Mouse (Mus musculus): ENCODE measurements at regions not wholly inside any gene's neighbourhood (a gene's known extent, or its start where the extent isn't known, plus 50 kb on each side); places are given as distances from the start of the nearest gene placed in this dataset.

DNA sequence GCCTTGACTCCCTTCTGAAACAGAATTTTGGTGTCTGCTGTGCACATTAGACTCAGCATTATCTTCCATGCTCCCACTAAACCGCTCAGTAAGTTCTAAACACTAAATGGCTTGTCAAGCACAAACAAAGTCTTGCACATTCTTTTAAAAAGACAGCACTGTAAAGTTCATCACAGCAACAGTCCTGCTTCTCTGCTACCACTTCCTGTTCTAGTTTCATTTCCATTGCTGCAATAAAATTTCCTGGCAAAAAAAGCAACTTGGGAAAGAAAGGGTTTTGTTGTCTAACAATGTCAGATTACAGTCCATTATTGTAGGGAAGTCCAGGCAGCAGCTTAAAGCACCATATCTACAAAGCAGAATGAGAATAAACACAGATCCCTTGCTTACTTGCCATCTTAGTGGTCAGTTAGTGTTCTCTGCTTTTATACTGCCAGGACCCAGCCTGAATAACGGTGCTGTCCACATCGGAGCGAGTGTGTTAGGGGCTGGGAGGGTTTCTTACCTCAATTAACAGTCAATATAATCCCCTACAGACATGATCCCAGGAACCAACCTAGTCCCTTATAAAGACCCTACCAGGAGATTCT is 276.0 kb downstream of the Insc start:
- Histone ChIP-seq H3K4me1 (no peaks in the 10 kb centered on the region), H3K27me3 (no peaks in the 10 kb centered on the region), H3K36me3 (no peaks in the 10 kb centered on the region), H3K27ac (no peak overlapping the region), H3K9ac (no peak overlapping the region), H3K4me2 (no peak overlapping the region), H3K4me3 (no peak overlapping the region), H3K9me3 (no peaks in the 10 kb centered on the region)
- ATAC-seq (ENCODE audit: insufficient number of reproducible peaks, insufficient read depth, low FRiP score, low TSS enrichment, low read depth) = no peak
- 81% methylated on average over 4 of the region's 4 CpGs for WGBS

DNA sequence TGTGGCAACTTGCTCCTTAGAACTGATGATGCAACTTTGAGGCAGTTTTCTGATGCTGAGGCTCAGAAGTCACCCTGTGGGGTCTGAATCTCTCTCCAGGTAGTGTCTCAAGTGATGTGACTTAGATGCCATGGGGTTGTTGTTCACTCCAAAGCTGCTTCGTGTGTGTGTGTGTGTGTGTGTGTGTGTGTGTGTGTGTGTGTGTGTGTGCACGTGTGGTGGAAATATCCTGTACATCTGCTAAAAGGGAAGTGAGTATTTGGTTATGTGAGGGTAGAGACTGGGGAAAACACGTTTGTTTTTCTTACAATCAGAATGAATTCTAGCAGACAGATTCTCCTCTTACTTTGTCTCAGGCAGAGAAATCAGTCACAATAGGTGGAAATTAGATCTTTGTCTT is 276.5 kb downstream of the Insc start:
- H3K9me3 ChIP-seq = no peaks in the 10 kb centered on the region
- no peaks in the 10 kb centered on the region for H3K27me3 ChIP-seq
- H3K9ac ChIP-seq = no peak overlapping the region
- H3K4me2 ChIP-seq = no peak overlapping the region
- no peaks in the 10 kb centered on the region for H3K36me3 ChIP-seq
- no peak for ATAC-seq (ENCODE audit: insufficient number of reproducible peaks, insufficient read depth, low FRiP score, low TSS enrichment, low read depth)
- no peak overlapping the region for H3K4me3 ChIP-seq
- H3K4me1 ChIP-seq = no peaks in the 10 kb centered on the region
- 65% methylated on average over 3 of the region's 3 CpGs for WGBS
- no peak overlapping the region for H3K27ac ChIP-seq

DNA sequence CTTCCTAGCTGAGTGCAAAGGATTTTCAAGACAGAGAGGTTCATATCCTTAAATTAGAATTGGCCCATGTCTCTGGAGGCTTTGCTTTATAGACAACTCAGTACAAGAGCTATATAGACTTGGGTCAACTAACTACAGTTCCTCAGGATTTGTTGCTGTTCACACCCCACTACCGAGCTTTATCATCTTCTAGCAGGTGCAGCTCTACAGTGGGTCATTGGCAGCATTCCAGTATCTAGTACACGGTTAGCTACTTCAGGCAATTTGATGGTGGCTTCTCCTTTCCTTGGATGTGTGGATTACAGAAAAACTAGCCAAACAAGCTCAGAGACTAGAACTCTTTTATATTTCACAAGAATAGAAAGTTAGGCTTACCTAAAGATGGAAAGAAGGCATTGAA is 282.3 kb downstream of the Insc start:
- Histone ChIP-seq H3K4me2 (no peak overlapping the region), H3K36me3 (no peaks in the 10 kb centered on the region), H3K4me3 (no peak overlapping the region), H3K4me1 (no peaks in the 10 kb centered on the region), H3K27me3 (no peaks in the 10 kb centered on the region), H3K9ac (no peak overlapping the region), H3K9me3 (no peaks in the 10 kb centered on the region), H3K27ac (no peak overlapping the region)
- no peak for ATAC-seq (ENCODE audit: insufficient number of reproducible peaks, insufficient read depth, low FRiP score, low TSS enrichment, low read depth)
- WGBS = 70% methylated on average over 2 of the region's 2 CpGs

DNA sequence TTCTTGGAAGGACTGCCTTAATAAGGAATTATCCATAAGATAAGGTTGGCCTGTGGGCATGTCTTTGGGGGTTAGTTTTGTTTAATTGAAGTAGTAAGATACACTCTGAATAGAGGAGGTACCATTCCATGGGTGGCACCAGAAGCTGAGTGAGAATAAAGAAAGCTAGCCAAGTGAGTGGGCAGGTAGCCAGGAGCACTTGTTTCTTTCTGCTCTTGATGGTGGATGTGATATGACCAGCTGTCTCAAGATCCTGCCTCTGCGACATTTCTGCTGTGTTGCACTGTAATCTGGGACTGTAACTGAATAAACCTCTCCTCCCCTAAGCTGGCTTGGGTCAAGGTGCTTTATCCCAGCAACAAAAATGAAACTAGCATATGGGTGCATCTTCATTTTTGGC is 284.2 kb downstream of the Insc start:
- Histone ChIP-seq H3K9ac (no peak overlapping the region), H3K4me3 (no peak overlapping the region), H3K4me2 (no peak overlapping the region), H3K4me1 (no peaks in the 10 kb centered on the region), H3K27ac (no peak overlapping the region), H3K27me3 (no peaks in the 10 kb centered on the region), H3K36me3 (no peaks in the 10 kb centered on the region), H3K9me3 (no peaks in the 10 kb centered on the region)
- WGBS = 69% methylated on average over 1 of the region's 1 CpGs
- no peak for ATAC-seq (ENCODE audit: insufficient number of reproducible peaks, insufficient read depth, low FRiP score, low TSS enrichment, low read depth)

DNA sequence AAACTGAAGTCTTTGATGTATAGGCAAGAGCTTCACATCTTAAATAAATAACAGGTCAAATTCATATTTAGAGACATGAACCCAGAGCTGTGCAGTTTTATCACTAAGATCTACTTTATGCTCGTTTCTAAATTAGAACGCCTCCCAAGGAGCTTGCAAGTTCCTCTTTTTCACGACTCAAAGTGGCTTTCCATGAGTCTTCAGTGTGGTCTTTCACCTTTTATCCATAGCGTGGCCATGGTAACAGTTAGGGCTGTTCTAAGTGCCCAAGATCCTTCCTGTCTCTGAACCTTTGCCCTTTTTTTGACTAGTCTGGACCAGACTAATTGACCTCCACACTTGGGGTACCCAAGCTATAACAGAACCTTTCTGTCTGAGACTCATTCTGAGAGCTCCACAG is 290.5 kb downstream of the Insc start:
- H3K4me1 ChIP-seq = no peaks in the 10 kb centered on the region
- H3K9ac ChIP-seq = no peak overlapping the region
- no peak overlapping the region for H3K4me3 ChIP-seq
- no peak overlapping the region for H3K4me2 ChIP-seq
- H3K27me3 ChIP-seq = no peaks in the 10 kb centered on the region
- H3K9me3 ChIP-seq = no peaks in the 10 kb centered on the region
- no peak for ATAC-seq (ENCODE audit: insufficient number of reproducible peaks, insufficient read depth, low FRiP score, low TSS enrichment, low read depth)
- WGBS = 50% methylated on average over 4 of the region's 4 CpGs
- no peaks in the 10 kb centered on the region for H3K36me3 ChIP-seq
- H3K27ac ChIP-seq = no peak overlapping the region

DNA sequence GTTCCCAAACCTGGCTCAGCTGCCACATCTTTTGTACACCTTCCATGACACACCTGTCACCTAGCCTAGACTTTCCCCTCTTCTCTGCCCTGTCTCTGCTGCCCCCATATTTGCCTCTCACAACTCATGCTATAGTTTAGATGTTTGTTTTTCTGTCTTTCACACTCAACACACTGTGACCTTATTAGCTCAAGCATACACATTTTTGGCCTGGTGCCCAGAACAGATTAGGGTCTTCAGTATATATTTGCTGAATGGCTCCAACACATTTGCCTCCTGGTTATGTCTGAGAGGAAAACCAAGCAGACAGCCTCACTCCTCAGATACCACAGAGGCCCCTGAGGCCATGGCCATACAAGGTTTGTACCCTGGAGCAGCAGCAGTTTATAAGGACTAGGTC is 312.0 kb downstream of the Insc start:
- Histone ChIP-seq H3K4me2 (no peak overlapping the region), H3K36me3 (no peaks in the 10 kb centered on the region), H3K9ac (no peak overlapping the region), H3K4me1 (0 out of 2 replicates have a peak, but pooled peaks cover 4% of the 10 kb centered on the region), H3K4me3 (no peak overlapping the region), H3K9me3 (no peaks in the 10 kb centered on the region), H3K27ac (no peak overlapping the region), H3K27me3 (peaks cover 6% of the 10 kb centered on the region; the same call in 1 of the 2 replicates)
- ATAC-seq (ENCODE audit: insufficient number of reproducible peaks, insufficient read depth, low FRiP score, low TSS enrichment, low read depth) = no peak

DNA sequence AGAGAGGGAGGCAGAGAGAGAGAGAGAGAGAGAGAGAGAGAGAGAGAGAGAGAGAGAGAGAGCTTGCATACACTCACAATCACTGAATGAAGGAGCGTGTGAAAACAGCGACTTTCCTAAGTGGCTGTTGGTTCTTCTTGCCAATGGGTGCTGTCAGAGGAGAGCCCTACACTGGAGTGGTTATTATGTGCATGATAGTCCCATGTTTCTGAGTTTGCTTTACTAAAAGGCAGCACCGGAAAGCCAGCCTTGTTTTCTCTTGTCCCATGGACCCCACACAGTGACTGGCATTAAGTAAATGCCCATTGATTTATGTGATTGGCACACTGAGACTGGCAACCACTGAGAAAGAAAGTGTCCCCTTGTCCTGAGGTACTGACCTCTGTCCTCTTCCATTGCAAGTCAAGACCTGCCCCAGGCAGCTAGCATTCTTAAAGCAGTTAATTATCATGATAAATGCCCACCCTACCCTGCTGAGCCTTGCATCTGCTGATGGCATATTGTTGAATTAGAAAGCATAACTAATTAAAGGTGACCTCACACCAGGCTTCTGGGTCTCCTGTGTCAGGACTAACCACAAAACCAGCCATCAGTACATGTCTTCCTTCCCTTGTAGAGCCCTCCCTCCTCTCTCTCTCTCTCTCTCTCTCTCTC is 313.6 kb downstream of the Insc start:
- no peak overlapping the region for H3K27ac ChIP-seq
- ATAC-seq (ENCODE audit: insufficient number of reproducible peaks, insufficient read depth, low FRiP score, low TSS enrichment, low read depth) = no peak
- 0 out of 2 replicates have a peak, but pooled peaks cover 4% of the 10 kb centered on the region for H3K4me1 ChIP-seq
- WGBS = 25% methylated on average over 3 of the region's 3 CpGs
- no peak overlapping the region for H3K4me3 ChIP-seq
- no peak overlapping the region for H3K4me2 ChIP-seq
- peaks cover 6% of the 10 kb centered on the region; the same call in 1 of the 2 replicates for H3K27me3 ChIP-seq
- H3K9me3 ChIP-seq = no peaks in the 10 kb centered on the region
- no peaks in the 10 kb centered on the region for H3K36me3 ChIP-seq
- no peak overlapping the region for H3K9ac ChIP-seq

DNA sequence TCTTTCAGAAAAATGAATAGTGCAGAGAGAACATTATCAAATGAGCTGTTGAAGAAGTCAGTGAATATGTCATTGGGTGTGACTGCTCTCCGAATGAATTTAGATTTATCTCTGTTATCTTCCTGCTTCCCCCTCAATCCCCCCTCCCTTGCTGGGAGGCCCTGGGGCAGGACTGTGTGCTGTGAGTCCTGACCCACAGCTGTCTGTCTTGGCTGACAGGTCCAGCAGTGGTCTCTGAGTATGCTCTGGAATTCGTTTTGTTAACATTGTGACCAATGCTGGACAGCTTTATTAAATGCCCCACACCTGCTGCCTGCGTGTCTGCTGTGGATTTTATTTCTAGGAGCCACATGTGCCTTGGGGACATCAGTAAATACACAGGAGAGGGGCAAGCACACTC is 314.2 kb downstream of the Insc start:
- Histone ChIP-seq H3K27ac (no peak overlapping the region), H3K9me3 (no peaks in the 10 kb centered on the region), H3K36me3 (no peaks in the 10 kb centered on the region), H3K4me3 (no peak overlapping the region), H3K9ac (no peak overlapping the region), H3K4me1 (0 out of 2 replicates have a peak, but pooled peaks cover 4% of the 10 kb centered on the region), H3K4me2 (no peak overlapping the region), H3K27me3 (peaks cover 6% of the 10 kb centered on the region; the same call in 1 of the 2 replicates)
- 14% methylated on average over 3 of the region's 3 CpGs for WGBS
- ATAC-seq (ENCODE audit: insufficient number of reproducible peaks, insufficient read depth, low FRiP score, low TSS enrichment, low read depth) = no peak

DNA sequence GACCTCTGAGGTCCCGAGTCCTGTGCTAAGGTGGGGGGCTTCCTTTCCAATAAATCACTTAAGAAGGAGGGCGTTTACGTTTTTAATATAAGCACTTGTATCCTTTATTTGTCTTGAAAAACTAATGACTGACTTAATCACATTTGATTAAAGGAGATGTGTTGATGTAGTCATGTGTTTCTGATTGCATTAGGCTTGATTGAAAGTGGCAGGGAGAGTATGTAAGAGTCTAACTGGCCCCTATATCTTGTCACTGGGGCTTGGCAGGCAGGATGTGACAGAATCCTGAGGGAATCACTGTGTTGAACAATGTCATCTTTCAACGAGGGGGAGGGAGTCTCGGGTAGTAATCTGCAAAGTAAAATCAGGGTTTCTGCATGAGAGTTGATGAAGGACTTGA is 316.7 kb downstream of the Insc start:
- Histone ChIP-seq H3K36me3 (no peaks in the 10 kb centered on the region), H3K4me1 (0 out of 2 replicates have a peak, but pooled peaks cover 4% of the 10 kb centered on the region), H3K9me3 (no peaks in the 10 kb centered on the region), H3K4me2 (no peak overlapping the region), H3K27me3 (peaks cover 6% of the 10 kb centered on the region; the same call in 1 of the 2 replicates), H3K4me3 (no peak overlapping the region), H3K27ac (no peak overlapping the region), H3K9ac (no peak overlapping the region)
- ATAC-seq (ENCODE audit: insufficient number of reproducible peaks, insufficient read depth, low FRiP score, low TSS enrichment, low read depth) = no peak
- WGBS = 35% methylated on average over 5 of the region's 5 CpGs

DNA sequence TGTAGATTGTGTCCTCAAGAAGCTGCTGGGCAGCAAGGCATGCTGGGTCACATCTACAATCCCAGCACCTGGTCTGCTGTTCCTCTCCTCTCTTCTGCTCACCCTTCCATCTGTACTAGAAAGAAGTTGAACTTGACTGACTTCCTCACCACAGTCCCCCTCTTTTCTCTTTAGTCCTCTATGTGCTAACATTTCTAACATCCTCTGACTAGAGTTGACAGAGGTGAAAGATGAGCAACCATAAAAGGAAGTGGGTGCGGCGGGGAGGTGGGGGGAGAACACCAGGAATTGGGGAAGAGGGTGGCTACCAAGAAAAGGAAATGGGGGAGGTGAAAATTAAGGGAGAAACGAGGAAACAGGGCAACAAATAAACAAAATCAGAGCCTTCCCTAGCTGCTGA is 319.3 kb downstream of the Insc start:
- H3K9ac ChIP-seq = no peak overlapping the region
- no peaks in the 10 kb centered on the region for H3K36me3 ChIP-seq
- no peak overlapping the region for H3K4me3 ChIP-seq
- no peak overlapping the region for H3K4me2 ChIP-seq
- peaks cover 2% of the 10 kb centered on the region; the same call in 1 of the 2 replicates for H3K27me3 ChIP-seq
- WGBS = 59% methylated on average over 3 of the region's 3 CpGs
- H3K27ac ChIP-seq = no peak overlapping the region
- no peak for ATAC-seq (ENCODE audit: insufficient number of reproducible peaks, insufficient read depth, low FRiP score, low TSS enrichment, low read depth)
- H3K9me3 ChIP-seq = no peaks in the 10 kb centered on the region
- no peaks in the 10 kb centered on the region for H3K4me1 ChIP-seq

DNA sequence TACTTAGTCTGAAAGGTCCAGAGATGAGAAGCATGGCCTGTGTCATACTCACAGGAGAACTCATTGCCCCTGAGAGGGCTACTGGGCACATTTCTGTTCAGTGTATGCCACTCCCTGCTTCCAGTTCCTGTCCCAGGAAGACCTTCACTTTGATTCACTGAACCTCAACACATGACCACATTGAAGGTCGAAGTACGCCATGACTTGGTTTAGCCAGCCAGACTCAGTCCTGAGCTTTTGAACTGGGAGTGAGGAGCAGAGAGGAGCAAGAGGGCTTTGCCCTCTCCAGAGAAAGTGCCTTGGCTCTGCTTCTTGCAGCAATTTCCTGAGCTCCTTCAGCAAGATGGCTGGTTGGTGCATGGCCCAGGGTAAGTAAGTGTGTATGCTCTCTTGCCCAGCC is 324.1 kb downstream of the Insc start:
- Histone ChIP-seq H3K27ac (no peak overlapping the region), H3K4me3 (no peak overlapping the region), H3K4me1 (peaks cover 5% of the 10 kb centered on the region), H3K4me2 (no peak overlapping the region), H3K36me3 (no peaks in the 10 kb centered on the region), H3K9me3 (no peaks in the 10 kb centered on the region), H3K9ac (no peak overlapping the region), H3K27me3 (no peaks in the 10 kb centered on the region)
- ATAC-seq (ENCODE audit: insufficient number of reproducible peaks, insufficient read depth, low FRiP score, low TSS enrichment, low read depth) = no peak
- 84% methylated on average over 2 of the region's 2 CpGs for WGBS

DNA sequence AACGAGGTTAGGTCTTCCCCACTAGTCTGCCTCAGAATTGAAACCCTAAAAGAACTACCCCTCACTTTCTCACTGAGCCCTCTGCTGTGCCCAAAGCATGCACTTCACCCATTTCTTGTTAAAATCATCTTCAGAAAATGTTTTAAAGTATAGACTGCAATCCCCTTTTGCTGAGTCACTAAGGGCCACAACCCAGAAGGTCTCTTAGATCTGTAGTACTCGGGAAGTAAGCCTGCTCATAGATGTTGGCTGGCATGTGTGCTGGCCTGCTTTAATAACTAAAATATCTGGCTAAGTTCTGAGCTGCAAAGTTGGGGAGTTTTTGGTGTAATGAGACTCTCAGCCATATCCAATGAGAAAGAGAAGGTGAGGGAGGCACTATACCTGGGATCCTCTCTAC is 329.9 kb downstream of the Insc start:
- H3K4me3 ChIP-seq = no peak overlapping the region
- peaks cover 7% of the 10 kb centered on the region for H3K27me3 ChIP-seq
- H3K4me2 ChIP-seq = no peak overlapping the region
- WGBS = 78% methylated on average over 2 of the region's 2 CpGs
- H3K9me3 ChIP-seq = no peaks in the 10 kb centered on the region
- no peak overlapping the region for H3K27ac ChIP-seq
- H3K4me1 ChIP-seq = peaks cover 5% of the 10 kb centered on the region
- H3K9ac ChIP-seq = no peak overlapping the region
- no peaks in the 10 kb centered on the region for H3K36me3 ChIP-seq
- ATAC-seq (ENCODE audit: insufficient number of reproducible peaks, insufficient read depth, low FRiP score, low TSS enrichment, low read depth) = no peak

Data from embryonic facial prominence, embryonic 13.5 days (tissue).